ENCODE assay signal across 25 mouse cellular contexts in genomic region chr8:116540136-116540535, GRCm38 (mm10). TPM values are rescaled to one million over a fixed set of nuclear protein-coding genes. Genes with fewer than 3 reads are reported as not detected.
A peak's percentile ranks its signal among the peaks of the same experiment; 100 is the strongest.
DNase-seq lines count a peak whose midpoint lies in the region; ATAC-seq and TF ChIP-seq lines count a peak whose summit lies in the region.
"Had no signal": no experiment of that assay in that cellular context is flagged by ENCODE, and none has a peak within 500 bp of the region (broad histone marks: within the 10 kb centered on the region; RNA-seq: fewer than 3 reads in every experiment).

No protein-coding gene starts in this region.

- TF ChIP-seq CTCF in liver, adult 2 months (IDR thresholded peaks at IDR 0.05; ENCODE audit: low read depth, low read length) = no peak
- TF ChIP-seq CTCF in liver, postnatal 0 days (IDR thresholded peaks at IDR 0.05; ENCODE audit: low read depth) = no peak

- H3K4me2 ChIP-seq in liver, embryonic 11.5 days = no peak overlapping the region
- H3K4me2 ChIP-seq in liver, postnatal 0 days (ENCODE audit: low read depth, low read length) = no peak overlapping the region

- H3K27me3 ChIP-seq in liver, adult 2 months (ENCODE audit: control insufficient read depth, insufficient read depth, low read length) = no peaks in the 10 kb centered on the region
- no peaks in the 10 kb centered on the region for H3K27me3 ChIP-seq in liver, embryonic 11.5 days (replicated peaks; ENCODE audit: control insufficient read depth, insufficient read depth, low read length)
- H3K27me3 ChIP-seq in liver, postnatal 0 days (ENCODE audit: insufficient read depth, low read length) = no peaks in the 10 kb centered on the region
- H3K27me3 ChIP-seq: CH12.LX had no signal

- H3K9ac ChIP-seq in liver, adult 2 months (ENCODE audit: low read depth, low read length) = no peak overlapping the region
- H3K9ac ChIP-seq in liver, embryonic 11.5 days (ENCODE audit: low read depth, low read length) = no peak overlapping the region
- H3K9ac ChIP-seq in liver, postnatal 0 days (replicated peaks) = no peak overlapping the region

- TF ChIP-seq POLR2A in liver, adult 2 months (IDR thresholded peaks at IDR 0.05; ENCODE audit: extremely low read depth, insufficient read depth, low read length) = no peak

- no peaks in the 10 kb centered on the region for H3K79me2 ChIP-seq in liver, adult 2 months (ENCODE audit: control insufficient read depth, insufficient read depth, low read length)

- no peak overlapping the region for H3K4me3 ChIP-seq in liver, adult 2 months (ENCODE audit: insufficient read depth, low read depth, low read length)
- no peak overlapping the region for H3K4me3 ChIP-seq in liver, embryonic 11.5 days (ENCODE audit: low read depth, low read length)
- no peak overlapping the region for H3K4me3 ChIP-seq in liver, postnatal 0 days (ENCODE audit: low read depth, low read length)

- no peaks in the 10 kb centered on the region for H3K36me3 ChIP-seq in liver, adult 2 months (ENCODE audit: control insufficient read depth, insufficient read depth, low read length)
- H3K36me3 ChIP-seq in liver, embryonic 11.5 days (ENCODE audit: control insufficient read depth, insufficient read depth, low read length) = no peaks in the 10 kb centered on the region
- H3K36me3 ChIP-seq in liver, postnatal 0 days (replicated peaks; ENCODE audit: insufficient read depth, low read length) = no peaks in the 10 kb centered on the region
- H3K36me3 ChIP-seq: G1E had no signal

- TF ChIP-seq EP300 in liver, postnatal 0 days (IDR thresholded peaks at IDR 0.05; ENCODE audit: low read depth) = no peak

- ATAC-seq in liver, embryonic 11.5 days (replicated peaks; ENCODE audit: low FRiP score) = no peak
- peak; percentile 94 for ATAC-seq in liver, postnatal 0 days
- ATAC-seq in megakaryocyte, adult 5-6 weeks (ENCODE audit: poor library complexity, severe bottlenecking) = 0 out of 2 replicates have a peak, but pooled peaks have one; percentile 33
- ATAC-seq: activated CD4-positive, CD25-positive, alpha-beta regulatory T cell, adult 4 months; CD4-positive, CD25-positive, alpha-beta regulatory T cell, adult 4 months; Patski had no signal

- H3K4me1 ChIP-seq in liver, adult 2 months (ENCODE audit: control insufficient read depth, insufficient read depth, low read length) = peaks cover 6% of the 10 kb centered on the region
- no peaks in the 10 kb centered on the region for H3K4me1 ChIP-seq in liver, embryonic 11.5 days (replicated peaks; ENCODE audit: control insufficient read depth, insufficient read depth, low read length)
- peaks cover 5% of the 10 kb centered on the region; the same call in 1 of the 2 replicates for H3K4me1 ChIP-seq in liver, postnatal 0 days (ENCODE audit: insufficient read depth)

- WGBS in liver, adult 2 months = 10% methylated on average over 1 of the region's 1 CpGs
- WGBS in liver, embryonic 11.5 days = 75% methylated on average over 1 of the region's 1 CpGs
- WGBS in liver, postnatal 0 days (ENCODE audit: insufficient replicate concordance) = 57% methylated on average over 1 of the region's 1 CpGs

- DNase-seq in liver, adult 2 months (ENCODE audit: extremely low read depth, low read depth, low spot score) = peak; percentile 88
- DNase-seq in liver, embryonic 11.5 days (ENCODE audit: low spot score) = no peak
- peak; percentile 62 for DNase-seq in liver, postnatal 0 days
- DNase-seq in liver = no peak
- no peak for DNase-seq in urinary bladder, postnatal 14 days (ENCODE audit: low spot score)
- DNase-seq: adrenal gland, adult 2 months; adrenal gland, adult 8-10 months; adrenal gland, postnatal 10 days; adrenal gland, postnatal 14 days; adrenal gland, postnatal 25 days; adrenal gland, postnatal 36 days; B cell, adult 2 months; cerebellum, adult 11 months; cerebellum, adult 11-12 months; cerebellum, adult 18-20 months had no signal

- no peak overlapping the region for H3K27ac ChIP-seq in liver, adult 2 months (replicated peaks; ENCODE audit: insufficient read depth, low read depth, low read length)
- no peak overlapping the region for H3K27ac ChIP-seq in liver, embryonic 11.5 days (ENCODE audit: low read depth, low read length)
- H3K27ac ChIP-seq in liver, postnatal 0 days (ENCODE audit: low read depth) = no peak overlapping the region

- H3K9me3 ChIP-seq in liver, embryonic 11.5 days (ENCODE audit: control insufficient read depth, low read length) = no peaks in the 10 kb centered on the region
- no peaks in the 10 kb centered on the region for H3K9me3 ChIP-seq in liver, postnatal 0 days (ENCODE audit: low read length)

RNA-seq across cellular contexts. Expression of gene Dynlrb2, which starts 35.4 kb away (rescaled TPM):
- not detected in 2 replicates for total RNA-seq in liver, adult 2 months (2014; rRNA removed)
- not detected in 2 replicates for polyA plus RNA-seq in liver, adult 2 months (2012; rRNA removed)
- polyA plus RNA-seq in liver, embryonic 11.5 days (2014; fragmentation: Nextera tagmentation; extraction: Ambion mirVana) = not detected in 2 replicates
- not detected in 2 replicates for polyA plus RNA-seq in liver, postnatal 0 days (2015; fragmentation: Nextera tagmentation; extraction: Ambion mirVana)
- not detected in 2 replicates for total RNA-seq in megakaryocyte, adult 5-6 weeks (2015)
- not detected in 2 replicates for total RNA-seq in megakaryocyte, adult 5-6 weeks (2017)
- total RNA-seq: adrenal gland, adult 18-20 months; adrenal gland, adult 2 months; adrenal gland, postnatal 14 days; adrenal gland, postnatal 25 days; adrenal gland, postnatal 36 days; CH12.LX; ES-E14; G1E; MEL had no signal
- polyA plus RNA-seq: activated CD4-positive, CD25-positive, alpha-beta regulatory T cell, adult 4 months; adrenal gland, adult 2 months; C2C12; CD4-positive, CD25-positive, alpha-beta regulatory T cell, adult 4 months; G1E had no signal

Comparison
In these comparisons a context has a peak if more than half of its experiments do, and no peak if none do; other contexts are left out.
1. DNase-seq: peak in liver, adult 2 months (single experiment) and liver, postnatal 0 days (single experiment); none in liver, embryonic 11.5 days (single experiment), liver (single experiment) and urinary bladder, postnatal 14 days (single experiment).